ENCODE assay signal across 13 mouse cellular contexts in genomic region chr4:106700798-106701197, GRCm38 (mm10). TPM values are rescaled to one million over a fixed set of nuclear protein-coding genes. Genes with fewer than 3 reads are reported as not detected.
DNase-seq lines count a peak whose midpoint lies in the region; ATAC-seq and TF ChIP-seq lines count a peak whose summit lies in the region.
"Had no signal": no experiment of that assay in that cellular context is flagged by ENCODE, and none has a peak within 500 bp of the region (broad histone marks: within the 10 kb centered on the region; RNA-seq: fewer than 3 reads in every experiment).

No protein-coding gene starts in this region.

- H3K4me3 ChIP-seq in forebrain, embryonic 13.5 days = no peak overlapping the region
- no peak overlapping the region for H3K4me3 ChIP-seq in forebrain, embryonic 11.5 days (ENCODE audit: low read depth, low read length)
- H3K4me3 ChIP-seq in midbrain, embryonic 12.5 days = no peak overlapping the region
- H3K4me3 ChIP-seq in midbrain, embryonic 11.5 days (ENCODE audit: low read depth, low read length) = no peak overlapping the region
- H3K4me3 ChIP-seq in hindbrain, embryonic 15.5 days = no peak overlapping the region
- H3K4me3 ChIP-seq in midbrain, postnatal 0 days (ENCODE audit: low read depth, low read length) = no peak overlapping the region
- H3K4me3 ChIP-seq: limb, embryonic 15.5 days had no signal

- H3K4me2 ChIP-seq in forebrain, embryonic 13.5 days = no peak overlapping the region
- H3K4me2 ChIP-seq in forebrain, embryonic 11.5 days (ENCODE audit: low read depth, low read length, severe bottlenecking) = no peak overlapping the region
- no peak overlapping the region for H3K4me2 ChIP-seq in midbrain, embryonic 12.5 days (replicated peaks)
- H3K4me2 ChIP-seq in midbrain, embryonic 11.5 days = no peak overlapping the region
- H3K4me2 ChIP-seq in hindbrain, embryonic 15.5 days = peak overlapping the region; percentile 16
- 0 out of 2 replicates have a peak overlapping the region, but pooled peaks have one; percentile 15 for H3K4me2 ChIP-seq in midbrain, postnatal 0 days (ENCODE audit: low read depth, low read length, poor library complexity, severe bottlenecking)
- H3K4me2 ChIP-seq: limb, embryonic 15.5 days had no signal

- TF ChIP-seq CTCF in midbrain, postnatal 0 days (IDR thresholded peaks at IDR 0.05) = no peak

- H3K9me3 ChIP-seq in forebrain, embryonic 13.5 days (replicated peaks) = no peaks in the 10 kb centered on the region
- H3K9me3 ChIP-seq in forebrain, embryonic 11.5 days (ENCODE audit: control insufficient read depth, low read length) = no peaks in the 10 kb centered on the region
- no peaks in the 10 kb centered on the region for H3K9me3 ChIP-seq in midbrain, embryonic 12.5 days
- no peaks in the 10 kb centered on the region for H3K9me3 ChIP-seq in midbrain, embryonic 11.5 days (ENCODE audit: control insufficient read depth, low read length)
- H3K9me3 ChIP-seq in hindbrain, embryonic 15.5 days = no peaks in the 10 kb centered on the region
- H3K9me3 ChIP-seq in midbrain, postnatal 0 days (ENCODE audit: low read length) = no peaks in the 10 kb centered on the region
- H3K9me3 ChIP-seq: G1E; limb, embryonic 15.5 days had no signal

- peaks cover 39% of the 10 kb centered on the region for H3K4me1 ChIP-seq in forebrain, embryonic 13.5 days
- H3K4me1 ChIP-seq in forebrain, embryonic 11.5 days (replicated peaks; ENCODE audit: control insufficient read depth, insufficient read depth, low read length) = peaks cover 11% of the 10 kb centered on the region; the same call in 1 of the 2 replicates
- peaks cover 28% of the 10 kb centered on the region for H3K4me1 ChIP-seq in midbrain, embryonic 12.5 days
- H3K4me1 ChIP-seq in midbrain, embryonic 11.5 days (ENCODE audit: control insufficient read depth, insufficient read depth, low read length) = peaks cover 12% of the 10 kb centered on the region
- H3K4me1 ChIP-seq in hindbrain, embryonic 15.5 days (replicated peaks) = peaks cover 40% of the 10 kb centered on the region
- H3K4me1 ChIP-seq in midbrain, postnatal 0 days (ENCODE audit: insufficient read depth, low read length) = peaks cover 25% of the 10 kb centered on the region

- WGBS in forebrain, embryonic 13.5 days = 55% methylated on average over 4 of the region's 4 CpGs
- WGBS in forebrain, embryonic 11.5 days = 57% methylated on average over 4 of the region's 4 CpGs
- WGBS in midbrain, embryonic 12.5 days = 54% methylated on average over 4 of the region's 4 CpGs
- WGBS in midbrain, embryonic 11.5 days = 63% methylated on average over 4 of the region's 4 CpGs
- WGBS in hindbrain, embryonic 15.5 days = 33% methylated on average over 4 of the region's 4 CpGs
- WGBS in midbrain, postnatal 0 days = 13% methylated on average over 4 of the region's 4 CpGs

- no peak overlapping the region for H3K9ac ChIP-seq in forebrain, embryonic 13.5 days
- no peak overlapping the region for H3K9ac ChIP-seq in forebrain, embryonic 11.5 days (ENCODE audit: low read length)
- H3K9ac ChIP-seq in midbrain, embryonic 12.5 days (replicated peaks) = no peak overlapping the region
- no peak overlapping the region for H3K9ac ChIP-seq in midbrain, embryonic 11.5 days (ENCODE audit: low read length)
- no peak overlapping the region for H3K9ac ChIP-seq in hindbrain, embryonic 15.5 days
- no peak overlapping the region for H3K9ac ChIP-seq in midbrain, postnatal 0 days (replicated peaks; ENCODE audit: low read length, poor library complexity, severe bottlenecking)
- H3K9ac ChIP-seq: limb, embryonic 15.5 days had no signal

- DNase-seq in forebrain, embryonic 11.5 days (ENCODE audit: low spot score) = no peak
- no peak for DNase-seq in midbrain, embryonic 11.5 days (ENCODE audit: low spot score, missing footprints)
- peak; percentile 72 for DNase-seq in midbrain, postnatal 0 days (ENCODE audit: low spot score)
- DNase-seq in adipocyte (ENCODE audit: low spot score) = no peak
- DNase-seq in thymus, adult 18-20 months = no peak
- DNase-seq: retina, postnatal 1 day; thymus, postnatal 25 days had no signal

- peak overlapping the region; percentile 69 for H3K27ac ChIP-seq in forebrain, embryonic 13.5 days
- H3K27ac ChIP-seq in forebrain, embryonic 11.5 days (ENCODE audit: low read depth, low read length) = no peak overlapping the region
- peak overlapping the region; percentile 10; the same call in 1 of the 2 replicates for H3K27ac ChIP-seq in midbrain, embryonic 12.5 days (replicated peaks)
- no peak overlapping the region for H3K27ac ChIP-seq in midbrain, embryonic 11.5 days (ENCODE audit: low read depth, low read length)
- H3K27ac ChIP-seq in hindbrain, embryonic 15.5 days (replicated peaks) = peak overlapping the region; percentile 70
- peak overlapping the region; percentile 77 for H3K27ac ChIP-seq in midbrain, postnatal 0 days (ENCODE audit: low read depth, low read length)
- H3K27ac ChIP-seq: limb, embryonic 15.5 days had no signal

- H3K27me3 ChIP-seq in forebrain, embryonic 13.5 days = no peaks in the 10 kb centered on the region
- H3K27me3 ChIP-seq in forebrain, embryonic 11.5 days (ENCODE audit: control insufficient read depth, insufficient read depth, low read length) = no peaks in the 10 kb centered on the region
- peaks cover 9% of the 10 kb centered on the region; the same call in 1 of the 2 replicates for H3K27me3 ChIP-seq in midbrain, embryonic 12.5 days
- H3K27me3 ChIP-seq in midbrain, embryonic 11.5 days (ENCODE audit: control insufficient read depth, insufficient read depth, low read length) = no peaks in the 10 kb centered on the region
- no peaks in the 10 kb centered on the region for H3K27me3 ChIP-seq in hindbrain, embryonic 15.5 days
- no peaks in the 10 kb centered on the region for H3K27me3 ChIP-seq in midbrain, postnatal 0 days (ENCODE audit: insufficient read depth, low read length)

- ATAC-seq in forebrain, embryonic 13.5 days = peak; percentile 31; the same call in 1 of the 2 replicates
- no peak for ATAC-seq in forebrain, embryonic 11.5 days (replicated peaks; ENCODE audit: low FRiP score)
- no peak for ATAC-seq in midbrain, embryonic 12.5 days (ENCODE audit: low FRiP score, low read depth)
- ATAC-seq in midbrain, embryonic 11.5 days (ENCODE audit: low FRiP score) = no peak
- ATAC-seq in hindbrain, embryonic 15.5 days (ENCODE audit: low FRiP score, low read depth) = no peak
- no peak for ATAC-seq in midbrain, postnatal 0 days (ENCODE audit: low FRiP score)

- H3K36me3 ChIP-seq in forebrain, embryonic 13.5 days (ENCODE audit: poor library complexity, severe bottlenecking) = no peaks in the 10 kb centered on the region
- no peaks in the 10 kb centered on the region for H3K36me3 ChIP-seq in forebrain, embryonic 11.5 days (ENCODE audit: control insufficient read depth, insufficient read depth, low read length)
- no peaks in the 10 kb centered on the region for H3K36me3 ChIP-seq in midbrain, embryonic 12.5 days
- H3K36me3 ChIP-seq in midbrain, embryonic 11.5 days (ENCODE audit: control insufficient read depth, insufficient read depth, low read length) = no peaks in the 10 kb centered on the region
- no peaks in the 10 kb centered on the region for H3K36me3 ChIP-seq in hindbrain, embryonic 15.5 days
- H3K36me3 ChIP-seq in midbrain, postnatal 0 days (ENCODE audit: insufficient read depth, low read length) = no peaks in the 10 kb centered on the region
- H3K36me3 ChIP-seq: G1E; limb, embryonic 15.5 days had no signal

RNA-seq across cellular contexts. Expression of gene Ttc4, which starts 22.1 kb away (rescaled TPM):
- 93.0 and 112 TPM in 2 replicates for polyA plus RNA-seq in forebrain, embryonic 13.5 days (2015; fragmentation: Nextera tagmentation; extraction: Ambion mirVana)
- polyA plus RNA-seq in forebrain, embryonic 11.5 days (2014; fragmentation: Nextera tagmentation; extraction: Ambion mirVana) = 99.2 and 101 TPM in 2 replicates
- polyA plus RNA-seq in midbrain, embryonic 12.5 days (2016; fragmentation: Nextera tagmentation; extraction: Ambion mirVana) = 101 and 107 TPM in 2 replicates
- polyA plus RNA-seq in midbrain, embryonic 11.5 days (2014; fragmentation: Nextera tagmentation; extraction: Ambion mirVana) = 87.9 and 97.3 TPM in 2 replicates
- 131 and 153 TPM in 2 replicates for polyA plus RNA-seq in hindbrain, embryonic 15.5 days (2015; fragmentation: Nextera tagmentation; extraction: Ambion mirVana)
- total RNA-seq in midbrain, postnatal 0 days (2014; rRNA removed) = 121 and 127 TPM in 2 replicates
- polyA plus RNA-seq in midbrain, postnatal 0 days (2015; fragmentation: Nextera tagmentation; extraction: Ambion mirVana) = 93.2 and 111 TPM in 2 replicates

RNA-seq across cellular contexts. Expression of gene Mroh7, which starts 29.9 kb away (rescaled TPM):
- 0.20 and 0.80 TPM in 2 replicates for polyA plus RNA-seq in forebrain, embryonic 13.5 days (2015; fragmentation: Nextera tagmentation; extraction: Ambion mirVana)
- 0.11 TPM in 1 of 2 replicates, not detected in the other for polyA plus RNA-seq in forebrain, embryonic 11.5 days (2014; fragmentation: Nextera tagmentation; extraction: Ambion mirVana)
- 0.08 TPM in 1 of 2 replicates, not detected in the other for polyA plus RNA-seq in midbrain, embryonic 12.5 days (2016; fragmentation: Nextera tagmentation; extraction: Ambion mirVana)
- 0.07 TPM in 1 of 2 replicates, not detected in the other for polyA plus RNA-seq in midbrain, embryonic 11.5 days (2014; fragmentation: Nextera tagmentation; extraction: Ambion mirVana)
- 0.21 and 1.5 TPM in 2 replicates for polyA plus RNA-seq in hindbrain, embryonic 15.5 days (2015; fragmentation: Nextera tagmentation; extraction: Ambion mirVana)
- 1.1 and 1.3 TPM in 2 replicates for total RNA-seq in midbrain, postnatal 0 days (2014; rRNA removed)
- 0.59 and 0.64 TPM in 2 replicates for polyA plus RNA-seq in midbrain, postnatal 0 days (2015; fragmentation: Nextera tagmentation; extraction: Ambion mirVana)
- polyA plus RNA-seq: G1E had no signal

RNA-seq across cellular contexts. Expression of gene Fam151a, which starts 32.9 kb away (rescaled TPM):
- polyA plus RNA-seq in forebrain, embryonic 13.5 days (2015; fragmentation: Nextera tagmentation; extraction: Ambion mirVana) = not detected in 2 replicates
- not detected in 2 replicates for polyA plus RNA-seq in forebrain, embryonic 11.5 days (2014; fragmentation: Nextera tagmentation; extraction: Ambion mirVana)
- polyA plus RNA-seq in midbrain, embryonic 12.5 days (2016; fragmentation: Nextera tagmentation; extraction: Ambion mirVana) = not detected in 2 replicates
- not detected in 2 replicates for polyA plus RNA-seq in midbrain, embryonic 11.5 days (2014; fragmentation: Nextera tagmentation; extraction: Ambion mirVana)
- polyA plus RNA-seq in hindbrain, embryonic 15.5 days (2015; fragmentation: Nextera tagmentation; extraction: Ambion mirVana) = not detected in 2 replicates
- total RNA-seq in midbrain, postnatal 0 days (2014; rRNA removed) = not detected in 2 replicates
- polyA plus RNA-seq in midbrain, postnatal 0 days (2015; fragmentation: Nextera tagmentation; extraction: Ambion mirVana) = not detected in 2 replicates
- total RNA-seq: G1E; gastrocnemius, adult 8-10 months had no signal
- polyA plus RNA-seq: G1E had no signal

RNA-seq across cellular contexts. Expression of gene Pars2, which starts 49.9 kb away (rescaled TPM):
- 11.8 and 12.3 TPM in 2 replicates for polyA plus RNA-seq in forebrain, embryonic 13.5 days (2015; fragmentation: Nextera tagmentation; extraction: Ambion mirVana)
- 13.3 and 13.9 TPM in 2 replicates for polyA plus RNA-seq in forebrain, embryonic 11.5 days (2014; fragmentation: Nextera tagmentation; extraction: Ambion mirVana)
- polyA plus RNA-seq in midbrain, embryonic 12.5 days (2016; fragmentation: Nextera tagmentation; extraction: Ambion mirVana) = 12.0 and 13.3 TPM in 2 replicates
- polyA plus RNA-seq in midbrain, embryonic 11.5 days (2014; fragmentation: Nextera tagmentation; extraction: Ambion mirVana) = 11.4 and 12.4 TPM in 2 replicates
- polyA plus RNA-seq in hindbrain, embryonic 15.5 days (2015; fragmentation: Nextera tagmentation; extraction: Ambion mirVana) = 9.6 and 10.3 TPM in 2 replicates
- 5.9 and 10.3 TPM in 2 replicates for total RNA-seq in midbrain, postnatal 0 days (2014; rRNA removed)
- 7.0 and 7.4 TPM in 2 replicates for polyA plus RNA-seq in midbrain, postnatal 0 days (2015; fragmentation: Nextera tagmentation; extraction: Ambion mirVana)

Comparison
In these comparisons a context has a peak if more than half of its experiments do, and no peak if none do; other contexts are left out.
1. H3K27ac ChIP-seq: peak in forebrain, embryonic 13.5 days (single experiment), midbrain, embryonic 12.5 days (single experiment), hindbrain, embryonic 15.5 days (single experiment) and midbrain, postnatal 0 days (single experiment); none in forebrain, embryonic 11.5 days (single experiment) and midbrain, embryonic 11.5 days (single experiment).
2. H3K4me2 ChIP-seq: peak in hindbrain, embryonic 15.5 days (single experiment) and midbrain, postnatal 0 days (single experiment); none in forebrain, embryonic 13.5 days (single experiment), forebrain, embryonic 11.5 days (single experiment), midbrain, embryonic 12.5 days (single experiment) and midbrain, embryonic 11.5 days (single experiment).